Mouse (Mus musculus) heart, adult 2 months (tissue): ENCODE measurements around the gene Prkcz.

Experiments used
- CTCF ChIP-seq: fragments of 200-600 bp; IDR thresholded peaks from 2 replicates; pipeline ENCODE4 v1.8.1; 2022; ENCODE audit warnings: antibody characterized with exemption, mild to moderate bottlenecking, moderate library complexity
- POLR2A ChIP-seq: fragments of 200-500 bp; IDR thresholded peaks from 2 replicates; pipeline ENCODE4 v1.6.1; 2011; ENCODE audit warnings: mild to moderate bottlenecking, low read depth, low read length, control low read depth; ENCODE audit not compliant: insufficient read depth

GRCm38 (mm10) chr4:155243233-155243632 lies 117.9 kb downstream of the Prkcz start:
- TF ChIP-seq CTCF (no peak), POLR2A (no peak)
